Mouse (Mus musculus) 3134 (cell line): ENCODE results near the gene Vcam1.

ENCODE experiments used
- DNase-seq: peaks from one replicate; pipeline ENCODE4 v3.0.0-alpha.2; 2011; ENCODE audit warnings: low spot score; ENCODE audit not compliant: insufficient read length; ENCODE audit errors: extremely low read depth

The Vcam1 gene

GRCm38 (mm10) chr3:116092547-116092946 lies 36.9 kb downstream of the Vcam1 start:
- no peak for DNase-seq

GRCm38 (mm10) chr3:116091706-116092105 lies 37.8 kb downstream of the Vcam1 start:
- DNase-seq, result no peak

GRCm38 (mm10) chr3:116085962-116086361 lies 43.5 kb downstream of the Vcam1 start:
- DNase-seq, result no peak

- peak; percentile 30 for DNase-seq
Measured at GRCm38 (mm10) chr3:116080939-116081676, 48.4 kb downstream of the Vcam1 start.

- no peak for DNase-seq
Measured at GRCm38 (mm10) chr3:116080166-116080788, 49.2 kb downstream of the Vcam1 start.

- DNase-seq, result no peak
Measured at GRCm38 (mm10) chr3:116078490-116078889, 51.0 kb downstream of the Vcam1 start.

GRCm38 (mm10) chr3:116076739-116077138 lies 52.7 kb downstream of the Vcam1 start:
- no peak for DNase-seq

- no peak for DNase-seq
Measured at GRCm38 (mm10) chr3:116072584-116072983, 56.9 kb downstream of the Vcam1 start.

- DNase-seq, result peak; percentile 7
Measured at GRCm38 (mm10) chr3:116062141-116062540, 67.3 kb downstream of the Vcam1 start.

GRCm38 (mm10) chr3:116060320-116060719 lies 69.2 kb downstream of the Vcam1 start:
- no peak for DNase-seq
